Mouse (Mus musculus): ENCODE results near the gene Efcab10.

Efcab10 gene

GRCm38 (mm10) chr12:33429387-33430160 is 34.9 kb downstream of the Efcab10 start, which contains the start of gene Twistnb:
Twistnb (plus strand) TSS chr12:33429635.
- peak; percentile 88 to 92 for DNase-seq

DNA sequence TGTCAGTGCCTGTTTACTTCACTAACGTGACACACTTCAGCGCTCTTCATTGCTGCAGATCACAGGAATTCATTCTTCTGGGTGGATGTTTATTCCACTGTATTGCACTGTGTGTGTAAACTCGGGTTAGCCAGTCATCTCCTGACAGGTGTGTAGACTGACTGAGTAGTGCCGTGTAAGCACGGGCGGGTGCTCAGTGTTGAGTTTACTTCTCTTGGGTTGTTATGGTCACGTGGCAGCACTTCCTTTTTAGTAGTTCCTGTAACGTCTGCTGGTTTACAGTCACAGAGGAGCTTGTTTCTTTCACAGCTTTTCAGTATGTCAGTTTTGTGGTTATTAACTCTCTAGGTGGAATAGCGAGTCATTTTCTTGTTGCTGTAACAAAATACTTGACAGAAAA is 39.2 kb downstream of the Efcab10 start:
- DNase-seq = peak; percentile 17 to 58

DNA sequence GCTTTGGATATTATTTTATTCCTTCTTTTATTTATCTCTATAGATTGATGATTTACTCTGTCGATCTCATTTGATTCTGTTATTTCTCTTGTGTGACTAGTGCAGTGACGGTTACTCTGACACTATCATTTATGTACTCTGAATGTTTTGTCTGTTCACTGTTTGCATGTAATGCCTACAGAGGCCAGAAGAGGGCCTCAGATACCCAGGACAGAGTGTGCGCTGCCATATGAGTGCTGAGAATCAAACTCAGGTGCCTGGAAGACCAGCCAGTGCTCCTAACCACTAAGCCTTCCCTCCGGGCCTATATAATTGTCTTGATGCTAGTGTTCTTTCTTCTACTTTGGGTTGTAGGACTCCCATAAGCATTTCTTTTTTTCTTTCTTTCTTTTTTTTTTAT is 40.1 kb downstream of the Efcab10 start:
- DNase-seq = no peak
